Comparison of ENCODE assay signal across 8 mouse cellular contexts in genomic region chr9:66350788-66351430, GRCm38 (mm10). TPM values are rescaled to one million over a fixed set of nuclear protein-coding genes. Genes with fewer than 3 reads are reported as not detected.
DNase-seq lines count a peak whose midpoint lies in the region; ATAC-seq lines count a peak whose summit lies in the region.

No protein-coding gene starts in this region.

- H3K9ac ChIP-seq in forebrain, embryonic 15.5 days (replicated peaks), result peak overlapping the region; percentile 85

- H3K36me3 ChIP-seq in forebrain, embryonic 15.5 days, result no peaks in the 10 kb centered on the region

- intact Hi-C loops in left cerebral cortex, postnatal 25 days (cut with DNase I), result loop anchor here (2.0 kb wide), 2 partner anchors 46 to 66 kb away; no protein-coding TSS in a partner anchor

- peak; percentile 19 for DNase-seq in embryo, embryonic 11 days
- DNase-seq in embryo, embryonic 10.5 days (ENCODE audit: low spot score), result no peak
- DNase-seq in thymus, postnatal 0 days (ENCODE audit: low spot score), result peak; percentile 10
- no peak for DNase-seq in thymus, postnatal 4 days
- DNase-seq in left cerebral cortex, postnatal 25 days (ENCODE audit: low spot score in 2 of 2), result peak; percentile 23 to 50
- DNase-seq in Muller cell, postnatal 12 days (ENCODE audit: inconsistent ontology term), result no peak

- no peaks in the 10 kb centered on the region for H3K27me3 ChIP-seq in forebrain, embryonic 15.5 days

- H3K4me1 ChIP-seq in forebrain, embryonic 15.5 days, result peaks cover 25% of the 10 kb centered on the region

- 1% methylated on average over 32 of the region's 32 CpGs for WGBS in forebrain, embryonic 15.5 days

- peak overlapping the region; percentile 78 for H3K4me2 ChIP-seq in forebrain, embryonic 15.5 days (replicated peaks)

- peak; percentile 57 for ATAC-seq in forebrain, embryonic 15.5 days (replicated peaks)
- ATAC-seq in monocyte, adult 5-6 weeks (replicated peaks; ENCODE audit: insufficient number of reproducible peaks, low FRiP score, low TSS enrichment, poor library complexity, severe bottlenecking), result 0 out of 2 replicates have a peak, but pooled peaks have one; percentile 4

- H3K9me3 ChIP-seq in forebrain, embryonic 15.5 days, result no peaks in the 10 kb centered on the region

- H3K4me3 ChIP-seq in forebrain, embryonic 15.5 days, result peak overlapping the region; percentile 64

- peak overlapping the region; percentile 95 for H3K27ac ChIP-seq in forebrain, embryonic 15.5 days (replicated peaks)

RNA-seq across cellular contexts. Expression of gene Herc1, which starts 0.7 kb away (rescaled TPM):
- polyA plus RNA-seq in thymus, postnatal 0 days (2015; fragmentation: Nextera tagmentation; extraction: Ambion mirVana), result 14.9 and 20.9 TPM in 2 replicates
- polyA plus RNA-seq in forebrain, embryonic 15.5 days (2015; fragmentation: Nextera tagmentation; extraction: Ambion mirVana), result 50.6 and 53.3 TPM in 2 replicates
- 100 to 1,000 TPM; 112 to 119 TPM for total RNA-seq in left cerebral cortex, postnatal 25 days (2021)
- total RNA-seq in monocyte, adult 5-6 weeks (2017), result 125 to 158 TPM (median 133 TPM) in 3 replicates

Comparison
In these comparisons a context has a peak if more than half of its experiments do, and no peak if none do; other contexts are left out.
1. DNase-seq: peak in embryo, embryonic 11 days (single experiment), thymus, postnatal 0 days (single experiment) and left cerebral cortex, postnatal 25 days (2 of 2); none in embryo, embryonic 10.5 days (single experiment), thymus, postnatal 4 days (single experiment) and Muller cell, postnatal 12 days (single experiment).